Mouse (Mus musculus) intestine, embryonic 16.5 days (tissue): ENCODE measurements around the gene Gm6657. TPM values are rescaled to one million over a fixed set of nuclear protein-coding genes. Genes with fewer than 3 reads are reported as not detected.

ENCODE experiments used
- ATAC-seq: fragments of 200-750 bp; cut with Nextera tagmentation; 2 replicates; pipeline ENCODE4 v1.8.0; 2017; ENCODE audit warnings: moderate TSS enrichment, moderate library complexity
- H3K27ac ChIP-seq: fragments of 300-500 bp; sonication (generic); 2 replicates; pipeline ENCODE4 v1.5.1; 2014; ENCODE audit warnings: mild to moderate bottlenecking, low read length
- H3K27me3 ChIP-seq: fragments of 300-500 bp; sonication (generic); replicated peaks from 2 replicates; pipeline ENCODE4 v1.6.1; 2014; ENCODE audit warnings: low read length, control low read depth, mixed read lengths; ENCODE audit not compliant: control insufficient read depth, insufficient read depth
- H3K36me3 ChIP-seq: fragments of 300-500 bp; sonication (generic); 2 replicates; pipeline ENCODE4 v1.6.1; 2014; ENCODE audit warnings: low read length, control low read depth; ENCODE audit not compliant: control insufficient read depth, insufficient read depth
- H3K4me1 ChIP-seq: fragments of 300-500 bp; sonication (generic); 2 replicates; pipeline ENCODE4 v1.6.1; 2014; ENCODE audit warnings: low read length, control low read depth, mixed read lengths; ENCODE audit not compliant: control insufficient read depth, insufficient read depth
- H3K4me2 ChIP-seq: fragments of 300-500 bp; sonication (generic); 2 replicates; pipeline ENCODE4 v1.6.1; 2014; ENCODE audit warnings: low read depth, low read length, control low read depth
- H3K4me3 ChIP-seq: fragments of 300-500 bp; sonication (generic); 2 replicates; pipeline ENCODE4 v1.5.1; 2014; ENCODE audit warnings: mild to moderate bottlenecking, low read length
- H3K9ac ChIP-seq: fragments of 300-500 bp; sonication (generic); 2 replicates; pipeline ENCODE4 v1.6.1; 2014; ENCODE audit warnings: low read depth, low read length
- H3K9me3 ChIP-seq: fragments of 300-500 bp; sonication (generic); 2 replicates; pipeline ENCODE4 v1.6.1; 2016; ENCODE audit warnings: low read length, control low read depth; ENCODE audit not compliant: control insufficient read depth
- WGBS: fragments of 180-500 bp; shearing (Covaris S2); extraction: QIAGEN DNeasy Blood & Tissue Kit; methylation state at CpG from one replicate; pipeline ENCODE4 v1.1.7; 2014; 5-methylcytosine and 5-hydroxymethylcytosine counted together
- polyA plus RNA-seq: library from polyadenylated mRNA; unstranded; fragments of >200 nt; fragmentation: Nextera tagmentation; extraction: Ambion mirVana; gene quantifications from 2 replicates; pipeline ENCODE4 v1.2.1, GENCODE M21; 2015

Gm6657 gene
- polyA plus RNA-seq, 1 experiment from 2014 or later: not detected

DNA sequence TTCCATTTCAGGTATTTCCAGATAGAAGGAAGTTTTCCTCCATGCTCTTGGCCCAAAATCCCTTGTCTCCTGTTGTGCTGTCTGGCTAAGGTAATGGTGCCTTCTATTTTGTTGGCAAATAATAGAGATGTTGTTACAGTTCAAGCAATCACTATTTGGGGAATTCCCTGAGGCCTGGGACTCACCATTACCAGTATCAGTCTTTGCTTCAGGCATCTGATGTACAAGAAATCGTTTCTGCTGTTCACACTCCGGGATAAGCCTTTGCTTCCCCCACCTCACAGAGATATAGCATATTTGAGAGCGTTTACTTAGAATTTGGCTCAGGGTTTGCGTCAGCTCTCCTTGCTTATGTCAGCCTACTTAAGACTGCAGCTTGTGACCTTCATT lies 12.5 kb downstream of the Gm6657 start:
- H3K4me2 ChIP-seq: peak overlapping the region; percentile 39; the same call in 1 of the 2 replicates
- H3K27me3 ChIP-seq: no peaks in the 10 kb centered on the region
- H3K36me3 ChIP-seq: no peaks in the 10 kb centered on the region
- H3K4me1 ChIP-seq: 0 out of 2 replicates have a peak, but pooled peaks cover 5% of the 10 kb centered on the region
- no peak overlapping the region; the same call in 1 of the 2 replicates for H3K4me3 ChIP-seq
- H3K27ac ChIP-seq: no peak overlapping the region
- 0 out of 2 replicates have a peak, but pooled peaks have one; percentile 3 for ATAC-seq
- 71% methylated on average over 4 of the region's 4 CpGs for WGBS
- H3K9ac ChIP-seq: no peak overlapping the region
- H3K9me3 ChIP-seq: no peaks in the 10 kb centered on the region

GRCm38 (mm10) chr12:78209856-78210255 lies 15.8 kb downstream of the Gm6657 start:
- Histone ChIP-seq H3K27me3 (no peaks in the 10 kb centered on the region), H3K27ac (no peak overlapping the region), H3K36me3 (no peaks in the 10 kb centered on the region), H3K9me3 (no peaks in the 10 kb centered on the region), H3K4me2 (no peak overlapping the region), H3K9ac (no peak overlapping the region), H3K4me3 (no peak overlapping the region), H3K4me1 (0 out of 2 replicates have a peak, but pooled peaks cover 5% of the 10 kb centered on the region)
- WGBS: 80% methylated on average over 2 of the region's 2 CpGs
- no peak for ATAC-seq

GRCm38 (mm10) chr12:78215490-78215889 lies 21.4 kb downstream of the Gm6657 start:
- Histone ChIP-seq H3K9ac (no peak overlapping the region), H3K4me1 (no peaks in the 10 kb centered on the region), H3K36me3 (no peaks in the 10 kb centered on the region), H3K4me2 (no peak overlapping the region), H3K27me3 (no peaks in the 10 kb centered on the region), H3K27ac (no peak overlapping the region), H3K9me3 (no peaks in the 10 kb centered on the region), H3K4me3 (no peak overlapping the region)
- 63% methylated on average over 6 of the region's 6 CpGs for WGBS
- ATAC-seq: no peak

- no peak for ATAC-seq
- H3K9ac ChIP-seq: no peak overlapping the region
- H3K27ac ChIP-seq: no peak overlapping the region
- no peaks in the 10 kb centered on the region for H3K36me3 ChIP-seq
- 75% methylated on average over 4 of the region's 4 CpGs for WGBS
- no peak overlapping the region for H3K4me3 ChIP-seq
- no peaks in the 10 kb centered on the region for H3K4me1 ChIP-seq
- H3K27me3 ChIP-seq: no peaks in the 10 kb centered on the region
- no peaks in the 10 kb centered on the region for H3K9me3 ChIP-seq
- H3K4me2 ChIP-seq: no peak overlapping the region
Observed at GRCm38 (mm10) chr12:78219191-78219825, 25.3 kb downstream of the Gm6657 start.

- H3K27me3 ChIP-seq: no peaks in the 10 kb centered on the region
- H3K9me3 ChIP-seq: no peaks in the 10 kb centered on the region
- under 1% methylated on average over 70 of the region's 70 CpGs for WGBS
- H3K4me3 ChIP-seq: peak within 1 kb of the TSS; percentile 96
- H3K4me1 ChIP-seq: peaks cover 3% of the 10 kb centered on the region; the same call in 1 of the 2 replicates
- H3K36me3 ChIP-seq: no peaks in the 10 kb centered on the region
- peak; percentile 98 for ATAC-seq
- peak within 1 kb of the TSS; percentile 100 for H3K27ac ChIP-seq
- peak within 1 kb of the TSS; percentile 78 for H3K4me2 ChIP-seq
- peak within 1 kb of the TSS; percentile 89 for H3K9ac ChIP-seq
Observed at GRCm38 (mm10) chr12:78225707-78226518, 31.9 kb downstream of the Gm6657 start, which contains the start of gene Gphn. Gene Gphn, plus strand, starts transcription at chr12:78226379.

GRCm38 (mm10) chr12:78226519-78226875 lies 32.5 kb downstream of the Gm6657 start:
- H3K27ac ChIP-seq: peak overlapping the region; percentile 100
- H3K4me1 ChIP-seq: peaks cover 3% of the 10 kb centered on the region; the same call in 1 of the 2 replicates
- ATAC-seq: peak; percentile 88
- under 1% methylated on average over 42 of the region's 48 CpGs for WGBS
- peak overlapping the region; percentile 96 for H3K4me3 ChIP-seq
- H3K36me3 ChIP-seq: no peaks in the 10 kb centered on the region
- peak overlapping the region; percentile 89 for H3K9ac ChIP-seq
- H3K4me2 ChIP-seq: peak overlapping the region; percentile 77
- H3K27me3 ChIP-seq: no peaks in the 10 kb centered on the region
- no peaks in the 10 kb centered on the region for H3K9me3 ChIP-seq

DNA sequence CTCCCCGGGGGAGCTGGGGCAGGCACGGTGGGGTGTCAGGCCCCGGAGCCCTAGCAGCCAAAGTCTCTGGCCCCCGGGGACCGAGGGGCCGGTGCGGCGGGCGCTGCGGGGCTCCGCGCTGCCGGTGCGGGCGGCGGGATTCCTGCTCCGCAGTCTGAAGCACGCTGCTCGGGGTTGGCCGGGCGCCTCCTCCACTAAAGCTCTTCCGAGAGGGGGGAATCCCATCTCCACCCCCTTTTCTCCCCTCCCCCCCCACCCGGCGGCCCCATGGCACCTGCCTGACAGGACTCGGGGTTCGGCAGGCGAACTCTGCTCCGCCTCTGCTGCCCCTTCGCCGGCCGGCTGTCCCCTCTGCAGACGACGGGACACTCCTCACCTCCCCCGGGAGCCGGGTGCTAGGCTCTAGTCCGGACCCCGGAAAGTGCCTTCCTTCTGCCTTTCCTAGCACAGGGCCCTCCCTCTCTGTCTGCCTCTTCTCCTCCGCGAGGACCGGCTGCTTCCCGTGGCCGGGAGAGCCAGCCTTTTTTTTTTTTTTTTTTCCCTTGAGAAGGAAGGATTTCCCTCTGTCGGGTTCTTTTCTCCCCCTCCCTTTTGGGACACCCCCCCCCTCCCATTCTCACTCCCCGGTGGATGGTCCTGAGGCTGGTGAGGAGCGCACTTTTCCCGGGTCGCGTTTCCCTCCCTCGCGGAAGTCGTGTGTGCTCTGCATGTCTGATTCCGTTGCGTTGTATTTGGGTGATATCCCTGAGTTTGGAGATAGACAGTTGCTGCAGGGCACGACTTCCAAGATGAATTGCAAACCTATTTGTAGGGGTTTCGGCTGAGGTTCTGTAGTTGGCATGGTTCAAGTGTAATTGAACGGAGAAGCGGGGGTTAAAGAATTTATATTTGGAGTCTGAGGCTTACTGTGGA lies 33.2 kb downstream of the Gm6657 start:
- H3K36me3 ChIP-seq: no peaks in the 10 kb centered on the region
- peak; percentile 27 for ATAC-seq
- H3K27me3 ChIP-seq: no peaks in the 10 kb centered on the region
- peaks cover 3% of the 10 kb centered on the region; the same call in 1 of the 2 replicates for H3K4me1 ChIP-seq
- H3K9ac ChIP-seq: peak overlapping the region; percentile 89
- H3K27ac ChIP-seq: peak overlapping the region; percentile 100
- no peaks in the 10 kb centered on the region for H3K9me3 ChIP-seq
- H3K4me3 ChIP-seq: peak overlapping the region; percentile 96
- WGBS: under 1% methylated on average over 47 of the region's 57 CpGs
- H3K4me2 ChIP-seq: peak overlapping the region; percentile 77

GRCm38 (mm10) chr12:78228139-78228538 lies 34.1 kb downstream of the Gm6657 start:
- Histone ChIP-seq H3K27ac (no peak overlapping the region), H3K36me3 (no peaks in the 10 kb centered on the region), H3K4me3 (no peak overlapping the region), H3K27me3 (no peaks in the 10 kb centered on the region), H3K9ac (no peak overlapping the region), H3K9me3 (no peaks in the 10 kb centered on the region), H3K4me2 (no peak overlapping the region), H3K4me1 (peaks cover 3% of the 10 kb centered on the region; the same call in 1 of the 2 replicates)
- no peak for ATAC-seq
- WGBS: 50% methylated on average over 4 of the region's 4 CpGs

- Histone ChIP-seq H3K9me3 (no peaks in the 10 kb centered on the region), H3K9ac (no peak overlapping the region), H3K4me3 (no peak overlapping the region), H3K36me3 (no peaks in the 10 kb centered on the region), H3K27me3 (no peaks in the 10 kb centered on the region), H3K4me2 (no peak overlapping the region), H3K4me1 (peaks cover 3% of the 10 kb centered on the region; the same call in 1 of the 2 replicates), H3K27ac (no peak overlapping the region)
- no peak for ATAC-seq
Observed at GRCm38 (mm10) chr12:78232560-78232959, 38.5 kb downstream of the Gm6657 start.
